19 mouse cellular contexts compared by ENCODE assay signal in the genomic region with DNA sequence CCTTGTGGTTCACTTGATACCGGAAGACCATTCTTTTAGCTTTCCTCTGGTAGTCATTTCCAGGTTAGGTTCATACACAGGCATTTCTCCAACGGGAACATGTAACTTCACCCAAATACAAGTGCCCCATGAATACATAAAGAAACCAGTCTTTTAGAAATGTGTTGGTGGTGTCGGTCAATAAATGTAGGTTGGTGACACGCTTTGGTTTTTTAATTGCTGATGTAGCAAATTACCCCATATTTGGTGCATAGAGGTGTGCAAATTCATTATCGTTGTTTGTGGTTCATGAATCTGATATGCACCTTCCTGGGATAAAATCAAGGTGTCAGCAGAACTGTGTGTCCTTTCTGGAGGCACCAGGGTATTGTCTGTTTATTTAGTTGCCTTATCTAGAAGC.
DNase-seq lines count a peak whose midpoint lies in the region; TF ChIP-seq lines count a peak whose summit lies in the region.
"Had no signal": no experiment of that assay in that cellular context is flagged by ENCODE, and none has a peak within 500 bp of the region (broad histone marks: within the 10 kb centered on the region; RNA-seq: fewer than 3 reads in every experiment).

No protein-coding gene starts in this region.

- H3K4me3 ChIP-seq in CH12.LX (replicated peaks in 1 of 3; ENCODE audit: low read depth in 2 of 3, low read length in 2 of 3, poor library complexity in 1 of 3) (no peak overlapping the region), ES-E14 (ENCODE audit: insufficient read depth in 1 of 2, low read depth in 1 of 2, low read length in 2 of 2, poor library complexity in 1 of 2, severe bottlenecking in 1 of 2) (no peak overlapping the region)

- TF ChIP-seq EP300 in CH12.LX (IDR thresholded peaks at IDR 0.05; ENCODE audit: low read length), result no peak

- TF ChIP-seq POLR2A in CH12.LX (IDR thresholded peaks at IDR 0.05; ENCODE audit: low read depth, low read length), result no peak

- H3K4me2 ChIP-seq in CH12.LX (ENCODE audit: insufficient read depth, low read depth, poor library complexity, severe bottlenecking), result no peak overlapping the region

- DNase-seq in heart, adult 11 months, result peak; percentile 66
- no peak for DNase-seq in heart, adult 8-10 months (ENCODE audit: low spot score)
- DNase-seq in CH12.LX (ENCODE audit: extremely low read depth) (no peak), ES-E14 (ENCODE audit: low read depth, low spot score) (no peak)
- DNase-seq in right cerebral cortex, adult 18-20 months, result no peak
- DNase-seq in cerebellum, adult 18-20 months, result no peak
- DNase-seq: adrenal gland, adult 2 months; adrenal gland, adult 8-10 months; adrenal gland, postnatal 10 days; adrenal gland, postnatal 14 days; adrenal gland, postnatal 25 days; adrenal gland, postnatal 36 days; B cell, adult 2 months; cerebellum, adult 11 months; cerebellum, adult 11-12 months; cerebellum, adult 2 months; cerebellum, adult 8-10 months; cerebellum, adult 9-10 months had no signal

- H3K79me2 ChIP-seq in CH12.LX (replicated peaks; ENCODE audit: control insufficient read depth, extremely low read depth, insufficient read depth, poor library complexity, severe bottlenecking), result no peaks in the 10 kb centered on the region

- dilution Hi-C loops in CH12.LX (cut with MboI; ENCODE audit: extremely low pct_ligation_motif_present, extremely low pct_unique_long_range_greater_than_20kb, low sequenced_read_pairs), result no loop called here

- in situ Hi-C loops in CH12.LX (cut with MboI; ENCODE audit: low pct_ligation_motif_present, low pct_unique_long_range_greater_than_20kb, low sequenced_read_pairs), result no loop called here
- in situ Hi-C loops in ES-E14 (cut with MboI; ENCODE audit: low sequenced_read_pairs in 2 of 2, unreplicated experiment in 2 of 2), result no loop called here

- H3K27me3 ChIP-seq in CH12.LX (replicated peaks), result no peaks in the 10 kb centered on the region

- H3K9me3 ChIP-seq in CH12.LX (replicated peaks; ENCODE audit: low read length) (no peaks in the 10 kb centered on the region), ES-E14 (ENCODE audit: control insufficient read depth, insufficient read depth, low read depth, low read length) (no peaks in the 10 kb centered on the region)
- H3K9me3 ChIP-seq: G1E had no signal

- TF ChIP-seq CTCF in CH12.LX (conservative IDR thresholded peaks at IDR 0.05 in 1 of 2, IDR thresholded peaks at IDR 0.05 in 1 of 2; ENCODE audit: low read depth in 2 of 2, low read length in 2 of 2), result no peak

- no peak overlapping the region for H3K9ac ChIP-seq in CH12.LX (ENCODE audit: insufficient read depth, low read depth)
- no peak overlapping the region for H3K9ac ChIP-seq in ES-E14 (ENCODE audit: insufficient read depth, low read depth, low read length, poor library complexity, severe bottlenecking)

- no peak for TF ChIP-seq RAD21 in CH12.LX (IDR thresholded peaks at IDR 0.05; ENCODE audit: low read depth, low read length)

- H3K27ac ChIP-seq in CH12.LX (ENCODE audit: insufficient read depth, low read depth) (no peak overlapping the region), ES-E14 (ENCODE audit: insufficient read depth, low read depth, low read length, poor library complexity, severe bottlenecking) (no peak overlapping the region)

- H3K4me1 ChIP-seq in CH12.LX (ENCODE audit: control insufficient read depth in 1 of 2, insufficient read depth in 2 of 2) (peaks cover 0 to 5% of the 10 kb centered on the region in 2 experiments; a peak in 1 of 4 replicates), ES-E14 (ENCODE audit: control insufficient read depth in 2 of 2, insufficient read depth in 2 of 2, low read length in 2 of 2, poor library complexity in 1 of 2) (no peaks in the 10 kb centered on the region)

- H3K36me3 ChIP-seq in CH12.LX (replicated peaks in 1 of 2; ENCODE audit: control insufficient read depth in 1 of 2, insufficient read depth in 1 of 2, low read length in 1 of 2) (no peaks in the 10 kb centered on the region), ES-E14 (ENCODE audit: control insufficient read depth, insufficient read depth, low read length, poor library complexity, severe bottlenecking) (no peaks in the 10 kb centered on the region)
- H3K36me3 ChIP-seq: G1E had no signal

TF ChIP-seq in CH12.LX, 34 proteins besides CTCF, POLR2A, EP300 and RAD21:
- TF ChIP-seq MAFK (IDR thresholded peaks at IDR 0.05; ENCODE audit: insufficient replicate concordance, low read length) (peak; percentile 65), NELFE (IDR thresholded peaks at IDR 0.05; ENCODE audit: low read depth, low read length) (no peak)
TF ChIP-seq in CH12.LX: peak in this region for 1.

TF ChIP-seq in ES-E14, 5 proteins besides CTCF, POLR2A, EP300 and RAD21:
- TF ChIP-seq ZNF384 (IDR thresholded peaks at IDR 0.05; ENCODE audit: low read depth, low read length) (no peak), MAFK (IDR thresholded peaks at IDR 0.05; ENCODE audit: insufficient read depth, low read depth, low read length) (peak; percentile 62; the same call in 1 of the 2 replicates), HCFC1 (IDR thresholded peaks at IDR 0.05; ENCODE audit: borderline replicate concordance, insufficient read depth, low read length) (no peak), ZC3H11A (IDR thresholded peaks at IDR 0.05; ENCODE audit: borderline replicate concordance, low read depth, low read length) (no peak), CHD2 (IDR thresholded peaks at IDR 0.05; ENCODE audit: low read depth, low read length) (no peak)
